Mouse (Mus musculus) C2C12 (cell line): ENCODE results near the gene P2ry14. TPM values are rescaled to one million over a fixed set of nuclear protein-coding genes. Genes with fewer than 3 reads are reported as not detected.
"Not testable (repeated sequence)": the region's sequence is repeated elsewhere in the genome, so short reads cannot be mapped to it uniquely, and the experiment has no call there.

Experiments
- H3K27me3 ChIP-seq: one replicate; pipeline ENCODE4 v1.6.1; 2011; ENCODE audit not compliant: control insufficient read depth, insufficient read depth, insufficient read length
- H3K36me3 ChIP-seq: one replicate; pipeline ENCODE4 v1.6.1; 2011; ENCODE audit not compliant: control insufficient read depth, insufficient read depth
- H3K4me3 ChIP-seq: one replicate; pipeline ENCODE4 v1.5.1; 2011; ENCODE audit warnings: mild to moderate bottlenecking, control low read depth; ENCODE audit not compliant: poor library complexity, insufficient read depth, severe bottlenecking
- H3K79me2 ChIP-seq: one replicate; pipeline ENCODE4 v1.6.1; 2011; ENCODE audit not compliant: control insufficient read depth, insufficient read depth
- H3K79me3 ChIP-seq: one replicate; pipeline ENCODE4 v1.6.1; 2011; ENCODE audit warnings: low read depth, control low read depth
- H3ac ChIP-seq: one replicate; pipeline ENCODE3; 2011; ENCODE audit warnings: low read depth; ENCODE audit not compliant: control insufficient read depth, insufficient read length
- CEBPB ChIP-seq: IDR thresholded peaks from one replicate; pipeline ENCODE4 v1.6.1; 2011; ENCODE audit warnings: low read depth, mild to moderate bottlenecking, control low read depth, moderate library complexity
- CTCF ChIP-seq: IDR thresholded peaks from one replicate; pipeline ENCODE4 v1.5.1; 2011; ENCODE audit not compliant: control insufficient read depth, insufficient read depth, insufficient read length
- FOSL1 ChIP-seq: IDR thresholded peaks from one replicate; pipeline ENCODE4 v1.8.0; 2011; ENCODE audit warnings: mild to moderate bottlenecking, low read length; ENCODE audit not compliant: poor library complexity, insufficient read depth, severe bottlenecking
- MAX ChIP-seq: IDR thresholded peaks from one replicate; pipeline ENCODE4 v1.6.1; 2011; ENCODE audit warnings: mild to moderate bottlenecking, control low read depth
- MYOD1 ChIP-seq: IDR thresholded peaks from one replicate; pipeline ENCODE4 v1.6.1; 2011; ENCODE audit warnings: low read depth; ENCODE audit not compliant: control insufficient read depth, insufficient read length
- MYOG ChIP-seq: IDR thresholded peaks from one replicate; pipeline ENCODE4 v1.6.1; 2011; ENCODE audit not compliant: control insufficient read depth, insufficient read length; ENCODE audit errors: extremely low read depth
- USF1 ChIP-seq: IDR thresholded peaks from one replicate; pipeline ENCODE4 v1.6.1; 2011; ENCODE audit warnings: low read depth, mild to moderate bottlenecking, control low read depth, moderate library complexity
- polyA plus RNA-seq: library from polyadenylated mRNA; unstranded; fragments of >200 nt; fragmentation: generic; extraction: Trizol; gene quantifications from one replicate; pipeline ENCODE4 v1.2.1, GENCODE M21; 2012; ENCODE audit warnings: missing spikeins

Gene P2ry14
- polyA plus RNA-seq, 1 experiment: not detected

- Histone ChIP-seq H3K4me3 (no peak overlapping the region), H3K79me2 (no peaks in the 10 kb centered on the region), H3ac (no peak overlapping the region), H3K36me3 (no peaks in the 10 kb centered on the region), H3K79me3 (no peaks in the 10 kb centered on the region), H3K27me3 (no peaks in the 10 kb centered on the region)
- no peak for TF ChIP-seq USF1
- no peak for TF ChIP-seq CTCF
- TF ChIP-seq MAX: no peak
- no peak for TF ChIP-seq CEBPB
- TF ChIP-seq FOSL1: no peak
- TF ChIP-seq MYOG: no peak
These were observed 2.0 kb upstream of the P2ry14 start for GRCm38 (mm10) chr3:59155404-59155803.

- TF ChIP-seq MYOG: no peak
- no peak for TF ChIP-seq CEBPB
- TF ChIP-seq USF1: no peak
- TF ChIP-seq CTCF: no peak
- no peak for TF ChIP-seq MYOD1
- TF ChIP-seq FOSL1: no peak
- no peak for TF ChIP-seq MAX
- Histone ChIP-seq H3K4me3 (no peak overlapping the region), H3K27me3 (no peaks in the 10 kb centered on the region), H3ac (no peak overlapping the region), H3K79me2 (no peaks in the 10 kb centered on the region), H3K36me3 (no peaks in the 10 kb centered on the region), H3K79me3 (no peaks in the 10 kb centered on the region)
These were observed 1.5 kb upstream of the P2ry14 start for GRCm38 (mm10) chr3:59154888-59155287.

GRCm38 (mm10) chr3:59150624-59151023 lies 2.8 kb downstream of the P2ry14 start:
- no peak for TF ChIP-seq CTCF
- TF ChIP-seq CEBPB: no peak
- no peak for TF ChIP-seq USF1
- no peak for TF ChIP-seq FOSL1
- no peak for TF ChIP-seq MAX
- no peak for TF ChIP-seq MYOG
- no peak for TF ChIP-seq MYOD1
- Histone ChIP-seq H3K4me3 (no peak overlapping the region), H3ac (no peak overlapping the region), H3K27me3 (no peaks in the 10 kb centered on the region), H3K79me3 (no peaks in the 10 kb centered on the region), H3K36me3 (no peaks in the 10 kb centered on the region), H3K79me2 (no peaks in the 10 kb centered on the region)

GRCm38 (mm10) chr3:59149646-59150045 lies 3.8 kb downstream of the P2ry14 start:
- Histone ChIP-seq H3K79me2 (no peaks in the 10 kb centered on the region), H3K36me3 (no peaks in the 10 kb centered on the region), H3ac (no peak overlapping the region), H3K4me3 (no peak overlapping the region), H3K79me3 (no peaks in the 10 kb centered on the region), H3K27me3 (no peaks in the 10 kb centered on the region)
- no peak for TF ChIP-seq MAX
- no peak for TF ChIP-seq MYOG
- no peak for TF ChIP-seq MYOD1
- TF ChIP-seq CTCF: no peak
- no peak for TF ChIP-seq FOSL1
- TF ChIP-seq CEBPB: no peak
- no peak for TF ChIP-seq USF1

GRCm38 (mm10) chr3:59145194-59145593 lies 8.2 kb downstream of the P2ry14 start:
- no peaks in the 10 kb centered on the region for H3K36me3 ChIP-seq
- no peak overlapping the region for H3ac ChIP-seq
- H3K79me2 ChIP-seq: no peaks in the 10 kb centered on the region
- TF ChIP-seq USF1: no peak
- H3K4me3 ChIP-seq: no peak overlapping the region
- H3K27me3 ChIP-seq: no peaks in the 10 kb centered on the region
- no peaks in the 10 kb centered on the region for H3K79me3 ChIP-seq

- Histone ChIP-seq H3K79me3 (no peaks in the 10 kb centered on the region), H3K27me3 (no peaks in the 10 kb centered on the region), H3K36me3 (no peaks in the 10 kb centered on the region), H3ac (no peak overlapping the region), H3K4me3 (no peak overlapping the region), H3K79me2 (no peaks in the 10 kb centered on the region)
- TF ChIP-seq MAX: no peak
- no peak for TF ChIP-seq FOSL1
- no peak for TF ChIP-seq CEBPB
These were observed 11.7 kb downstream of the P2ry14 start for GRCm38 (mm10) chr3:59141507-59142305.

GRCm38 (mm10) chr3:59140941-59141340 lies 12.5 kb downstream of the P2ry14 start:
- H3K79me3 ChIP-seq, H3K27me3 ChIP-seq, H3ac ChIP-seq, H3K36me3 ChIP-seq, H3K4me3 ChIP-seq, H3K79me2 ChIP-seq: not testable (repeated sequence)
